Mouse (Mus musculus) CH12.LX (cell line): ENCODE results near the gene Ercc6l2. TPM values are rescaled to one million over a fixed set of nuclear protein-coding genes. Genes with fewer than 3 reads are reported as not detected.

Experiments
- DNase-seq: peaks from one replicate; pipeline ENCODE4 v3.0.0-alpha.2; 2013; ENCODE audit errors: extremely low read depth
- H3K27ac ChIP-seq: 2 replicates; pipeline ENCODE4 v1.5.1; 2012; ENCODE audit warnings: low read depth, mild to moderate bottlenecking, control low read depth, moderate library complexity; ENCODE audit not compliant: insufficient read depth
- H3K27me3 ChIP-seq: replicated peaks from 2 replicates; pipeline ENCODE3; 2012; ENCODE audit warnings: inconsistent platforms
- H3K36me3 ChIP-seq, 2 experiments: replicated peaks in 1 of 2; 2 replicates each; pipeline versions ENCODE3 to v1.6.1; 2012; ENCODE audit warnings: inconsistent platforms in 1 of 2, low read length in 1 of 2, mild to moderate bottlenecking in 1 of 2, mixed read lengths in 1 of 2, moderate library complexity in 1 of 2; ENCODE audit not compliant: control insufficient read depth in 1 of 2, insufficient read depth in 1 of 2
- H3K4me1 ChIP-seq, 2 experiments: 2 replicates each; pipeline ENCODE4 v1.6.1; 2012; ENCODE audit warnings: inconsistent platforms in 1 of 2, moderate library complexity in 1 of 2; ENCODE audit not compliant: insufficient read depth in 2 of 2, control insufficient read depth in 1 of 2
- H3K4me2 ChIP-seq: 2 replicates; pipeline ENCODE4 v1.6.1; 2012; ENCODE audit warnings: low read depth, mild to moderate bottlenecking, control low read depth; ENCODE audit not compliant: poor library complexity, insufficient read depth, severe bottlenecking
- H3K4me3 ChIP-seq, 3 experiments: fragments of 150-350 bp in 1 of 3; sonication (generic) in 1 of 3; replicated peaks in 1 of 3; 2 replicates each; pipeline versions ENCODE3 to v1.5.1; 2011 to 2012; ENCODE audit warnings: low read depth in 2 of 3, low read length in 2 of 3, mild to moderate bottlenecking in 2 of 3, moderate library complexity in 2 of 3, control low read depth in 1 of 3, improper control_type of control experiment in 1 of 3, inconsistent platforms in 1 of 3, mixed read lengths in 1 of 3; ENCODE audit not compliant: poor library complexity in 1 of 3
- H3K79me2 ChIP-seq: replicated peaks from 2 replicates; pipeline ENCODE4 v1.6.1; 2012; ENCODE audit warnings: mild to moderate bottlenecking, moderate library complexity; ENCODE audit not compliant: control insufficient read depth, poor library complexity, insufficient read depth, severe bottlenecking; ENCODE audit errors: extremely low read depth
- H3K9ac ChIP-seq: 2 replicates; pipeline ENCODE4 v1.6.1; 2012; ENCODE audit warnings: low read depth, mild to moderate bottlenecking, control low read depth, moderate library complexity; ENCODE audit not compliant: insufficient read depth
- H3K9me3 ChIP-seq: replicated peaks from 2 replicates; pipeline ENCODE3; 2012; ENCODE audit warnings: low read length, inconsistent platforms, mixed read lengths
- BHLHE40 ChIP-seq: IDR thresholded peaks from 2 replicates; pipeline ENCODE4 v1.6.1; 2011; ENCODE audit warnings: mild to moderate bottlenecking, low read depth, low read length, improper control_type of control experiment
- CHD1 ChIP-seq: IDR thresholded peaks from 2 replicates; pipeline ENCODE4 v1.6.1; 2012; ENCODE audit warnings: low read depth, low read length, improper control_type of control experiment, inconsistent platforms
- CHD2 ChIP-seq: IDR thresholded peaks from 2 replicates; pipeline ENCODE4 v1.6.1; 2011; ENCODE audit warnings: low read length, improper control_type of control experiment
- CTCF ChIP-seq, 2 experiments: IDR thresholded peaks in 1 of 2; conservative IDR thresholded peaks in 1 of 2; 2 replicates each; pipeline ENCODE4 v1.5.1; 2011 to 2012; ENCODE audit warnings: low read depth in 2 of 2, low read length in 2 of 2, improper control_type of control experiment in 1 of 2, inconsistent platforms in 1 of 2, mild to moderate bottlenecking in 1 of 2, moderate library complexity in 1 of 2
- E2F4 ChIP-seq: IDR thresholded peaks from 2 replicates; pipeline ENCODE4 v1.6.1; 2011; ENCODE audit warnings: low read depth, low read length, improper control_type of control experiment; ENCODE audit not compliant: insufficient replicate concordance
- ELF1 ChIP-seq: IDR thresholded peaks from 2 replicates; pipeline ENCODE4 v1.6.1; 2014; ENCODE audit warnings: low read depth, mild to moderate bottlenecking, inconsistent platforms, low read length, improper control_type of control experiment
- EP300 ChIP-seq: IDR thresholded peaks from 2 replicates; pipeline ENCODE4 v1.6.1; 2011; ENCODE audit warnings: low read length, improper control_type of control experiment
- ETS1 ChIP-seq: conservative IDR thresholded peaks from 2 replicates; pipeline ENCODE4 v1.6.1; 2012; ENCODE audit warnings: low read depth, mild to moderate bottlenecking, inconsistent platforms, low read length, improper control_type of control experiment, moderate library complexity
- GABPA ChIP-seq: IDR thresholded peaks from 2 replicates; pipeline ENCODE4 v1.6.1; 2012; ENCODE audit warnings: low read depth, low read length, improper control_type of control experiment, inconsistent platforms; ENCODE audit not compliant: insufficient replicate concordance
- HCFC1 ChIP-seq: IDR thresholded peaks from 2 replicates; pipeline ENCODE4 v1.6.1; 2012; ENCODE audit warnings: low read depth, mild to moderate bottlenecking, inconsistent platforms, low read length, improper control_type of control experiment
- IRF4 ChIP-seq: IDR thresholded peaks from 2 replicates; pipeline ENCODE4 v1.6.1; 2014; ENCODE audit warnings: low read depth, mild to moderate bottlenecking, inconsistent platforms, low read length, improper control_type of control experiment
- JUN ChIP-seq: IDR thresholded peaks from 2 replicates; pipeline ENCODE4 v1.6.1; 2011; ENCODE audit warnings: low read depth, mild to moderate bottlenecking, low read length, improper control_type of control experiment, moderate library complexity; ENCODE audit not compliant: insufficient read depth
- JUND ChIP-seq: conservative IDR thresholded peaks from 2 replicates; pipeline ENCODE4 v1.6.1; 2011; ENCODE audit warnings: low read depth, low read length, improper control_type of control experiment
- KAT2A ChIP-seq: IDR thresholded peaks from 2 replicates; pipeline ENCODE4 v1.6.1; 2012; ENCODE audit warnings: low read length, improper control_type of control experiment, inconsistent platforms; ENCODE audit not compliant: insufficient replicate concordance
- MAFK ChIP-seq: IDR thresholded peaks from 2 replicates; pipeline ENCODE4 v1.6.1; 2011; ENCODE audit warnings: low read length, improper control_type of control experiment; ENCODE audit not compliant: insufficient replicate concordance
- MAX ChIP-seq: IDR thresholded peaks from 2 replicates; pipeline ENCODE4 v1.6.1; 2011; ENCODE audit warnings: low read length, improper control_type of control experiment
- MAZ ChIP-seq: IDR thresholded peaks from 2 replicates; pipeline ENCODE4 v1.6.1; 2012; ENCODE audit warnings: low read depth, mild to moderate bottlenecking, inconsistent platforms, low read length, improper control_type of control experiment, moderate library complexity
- MEF2A ChIP-seq: IDR thresholded peaks from 2 replicates; pipeline ENCODE4 v1.6.1; 2014; ENCODE audit warnings: low read depth, mild to moderate bottlenecking, inconsistent platforms, low read length, improper control_type of control experiment, borderline replicate concordance
- MXI1 ChIP-seq: IDR thresholded peaks from 2 replicates; pipeline ENCODE4 v1.6.1; 2011; ENCODE audit warnings: mild to moderate bottlenecking, low read depth, low read length, improper control_type of control experiment
- MYC ChIP-seq: IDR thresholded peaks from 2 replicates; pipeline ENCODE4 v1.6.1; 2011; ENCODE audit warnings: low read depth, mild to moderate bottlenecking, improper control_type of control experiment, low read length
- NELFE ChIP-seq: IDR thresholded peaks from 2 replicates; pipeline ENCODE4 v1.6.1; 2011; ENCODE audit warnings: low read depth, low read length, improper control_type of control experiment
- NRF1 ChIP-seq: IDR thresholded peaks from 2 replicates; pipeline ENCODE4 v1.6.1; 2014; ENCODE audit warnings: low read depth, mild to moderate bottlenecking, inconsistent platforms, low read length, improper control_type of control experiment, moderate library complexity
- PAX5 ChIP-seq: IDR thresholded peaks from 2 replicates; pipeline ENCODE4 v1.6.1; 2012; ENCODE audit warnings: low read length, inconsistent platforms, mixed read lengths
- POLR2A ChIP-seq: IDR thresholded peaks from 2 replicates; pipeline ENCODE4 v1.6.1; 2011; ENCODE audit warnings: low read depth, mild to moderate bottlenecking, improper control_type of control experiment, low read length
- POLR2AphosphoS2 ChIP-seq: IDR thresholded peaks from 2 replicates; pipeline ENCODE4 v1.6.1; 2011; ENCODE audit warnings: low read depth, low read length, improper control_type of control experiment
- RAD21 ChIP-seq: IDR thresholded peaks from 2 replicates; pipeline ENCODE4 v1.6.1; 2011; ENCODE audit warnings: low read depth, mild to moderate bottlenecking, low read length, improper control_type of control experiment, moderate library complexity
- RCOR1 ChIP-seq: conservative IDR thresholded peaks from 2 replicates; pipeline ENCODE4 v1.6.1; 2012; ENCODE audit warnings: low read depth, mild to moderate bottlenecking, inconsistent platforms, low read length, improper control_type of control experiment
- SIN3A ChIP-seq: IDR thresholded peaks from 2 replicates; pipeline ENCODE4 v1.6.1; 2012; ENCODE audit warnings: low read length, improper control_type of control experiment, inconsistent platforms
- SMC3 ChIP-seq: IDR thresholded peaks from 2 replicates; pipeline ENCODE4 v1.6.1; 2011; ENCODE audit warnings: low read depth, low read length, improper control_type of control experiment
- TBP ChIP-seq: conservative IDR thresholded peaks from 2 replicates; pipeline ENCODE4 v1.6.1; 2011; ENCODE audit warnings: low read depth, low read length, improper control_type of control experiment
- TCF12 ChIP-seq: IDR thresholded peaks from 2 replicates; pipeline ENCODE4 v1.6.1; 2014; ENCODE audit warnings: low read depth, mild to moderate bottlenecking, inconsistent platforms, low read length, improper control_type of control experiment
- UBTF ChIP-seq: IDR thresholded peaks from 2 replicates; pipeline ENCODE4 v1.6.1; 2012; ENCODE audit warnings: low read depth, mild to moderate bottlenecking, inconsistent platforms, low read length, improper control_type of control experiment, moderate library complexity
- USF1 ChIP-seq: IDR thresholded peaks from 2 replicates; pipeline ENCODE4 v1.6.1; 2014; ENCODE audit warnings: low read depth, mild to moderate bottlenecking, inconsistent platforms, low read length, improper control_type of control experiment
- USF2 ChIP-seq: conservative IDR thresholded peaks from 2 replicates; pipeline ENCODE4 v1.6.1; 2011; ENCODE audit warnings: low read depth, low read length, improper control_type of control experiment
- ZC3H11A ChIP-seq: IDR thresholded peaks from 2 replicates; pipeline ENCODE4 v1.6.1; 2012; ENCODE audit warnings: low read depth, mild to moderate bottlenecking, inconsistent platforms, low read length, improper control_type of control experiment
- ZKSCAN1 ChIP-seq: IDR thresholded peaks from 2 replicates; pipeline ENCODE4 v1.6.1; 2012; ENCODE audit warnings: low read depth, inconsistent platforms, low read length, improper control_type of control experiment, borderline replicate concordance
- ZMIZ1 ChIP-seq: IDR thresholded peaks from 2 replicates; pipeline ENCODE4 v1.6.1; 2012; ENCODE audit warnings: low read depth, mild to moderate bottlenecking, inconsistent platforms, low read length, improper control_type of control experiment
- ZNF384 ChIP-seq: IDR thresholded peaks from 2 replicates; pipeline ENCODE4 v1.6.1; 2012; ENCODE audit warnings: low read depth, low read length, improper control_type of control experiment, inconsistent platforms
- dilution Hi-C: fragments of 300-500 bp; cut with MboI; formaldehyde crosslinking; loops from 2 replicates; pipeline ENCODE4 v1.14.3; 2020; ENCODE audit warnings: low sequenced_read_pairs; ENCODE audit not compliant: extremely low pct_unique_long_range_greater_than_20kb, extremely low pct_ligation_motif_present
- in situ Hi-C: fragments of 300-500 bp; cut with MboI; formaldehyde crosslinking; loops from 3 replicates; pipeline ENCODE4 v1.14.3; 2019; ENCODE audit warnings: low sequenced_read_pairs, low pct_ligation_motif_present, low pct_unique_long_range_greater_than_20kb, mixed read lengths
- polyA plus RNA-seq: library from polyadenylated mRNA; unstranded; fragments of >175 nt; gene quantifications from 2 replicates; pipeline ENCODE4 v1.2.1, GENCODE M21; 2012; ENCODE audit warnings: low read depth; ENCODE audit not compliant: insufficient read length
- total RNA-seq, 2 experiments: library from RNA; depleted of rRNA; stranded (reverse); fragments of 300-350 nt in 1 of 2; fragments of >200 nt in 1 of 2; gene quantifications; 2 replicates each; pipeline ENCODE4 v1.2.3; 2012 to 2014

The Ercc6l2 gene
- total and polyA plus RNA-seq, 3 experiments, result 44.3 to 97.0 (median 62.5) TPM

DNA sequence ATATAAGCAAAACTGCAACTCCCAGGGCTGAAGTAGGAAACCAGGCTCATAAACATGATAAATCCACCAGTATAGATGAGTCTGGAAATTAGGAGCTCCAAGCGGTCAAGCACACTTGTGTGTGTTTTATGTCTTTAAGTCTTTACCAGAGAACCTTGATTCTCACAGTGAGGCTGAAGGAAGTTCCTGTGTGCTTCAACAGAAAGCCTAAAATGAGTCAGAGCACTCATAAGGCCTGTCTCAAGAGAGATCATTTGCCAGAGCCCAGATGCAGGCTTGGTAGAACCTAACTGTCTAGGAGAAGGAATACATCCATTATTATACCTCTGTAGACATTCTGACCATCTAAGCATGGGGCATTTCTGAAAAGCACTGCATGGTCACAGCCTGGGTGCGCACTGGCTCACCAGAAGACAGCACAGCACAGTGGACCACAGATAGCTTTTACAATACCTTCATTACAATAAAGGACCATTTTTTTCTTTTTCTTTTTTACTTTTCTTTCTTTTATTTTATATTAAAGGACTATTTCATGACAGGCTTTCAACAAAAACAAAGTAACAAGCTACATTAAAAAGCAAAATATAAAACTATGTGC is 22.7 kb upstream of the Ercc6l2 start:
- DNase-seq, result peak; percentile 84
- H3K9ac ChIP-seq, result peak overlapping the region; percentile 59
- H3K4me2 ChIP-seq, result peak overlapping the region; percentile 98
- peaks cover 8% of the 10 kb centered on the region for H3K79me2 ChIP-seq
- no peaks in the 10 kb centered on the region for H3K27me3 ChIP-seq
- peak; percentile 83 for TF ChIP-seq BHLHE40
- TF ChIP-seq POLR2A, result peak; percentile 58
- TF ChIP-seq JUND, result peak; percentile 97
- peak; percentile 72; the same call in 1 of the 2 replicates for TF ChIP-seq E2F4
- peak; percentile 35 for TF ChIP-seq HCFC1
- 0 out of 2 replicates have a peak, but pooled peaks have one; percentile 9 for TF ChIP-seq NRF1
- TF ChIP-seq USF1, result no peak
- peak; percentile 41; the same call in 1 of the 2 replicates for TF ChIP-seq MAX
- TF ChIP-seq NELFE, result peak; percentile 69
- TF ChIP-seq RCOR1, result peak; percentile 97
- TF ChIP-seq ETS1, result peak; percentile 92
- peak; percentile 79 for TF ChIP-seq TBP
- TF ChIP-seq TCF12, result peak; percentile 94
- TF ChIP-seq IRF4, result peak; percentile 99
- TF ChIP-seq PAX5, result no peak
- TF ChIP-seq MYC, result peak; percentile 89
- TF ChIP-seq MXI1, result 0 out of 2 replicates have a peak, but pooled peaks have one; percentile 35
- peak; percentile 43; the same call in 1 of the 2 replicates for TF ChIP-seq ZNF384
- TF ChIP-seq CHD2, result peak; percentile 88
- peak; percentile 96 for TF ChIP-seq MEF2A
- TF ChIP-seq POLR2AphosphoS2, result peak; percentile 76; the same call in 1 of the 2 replicates
- TF ChIP-seq GABPA, result no peak
- peak; percentile 74 for TF ChIP-seq MAFK
- TF ChIP-seq SIN3A, result peak; percentile 84
- no peak; the same call in 1 of the 2 replicates for TF ChIP-seq CHD1
- TF ChIP-seq ZMIZ1, result peak; percentile 93
- no peak for TF ChIP-seq USF2
- TF ChIP-seq ZKSCAN1, result no peak
- peak; percentile 9 for TF ChIP-seq RAD21
- TF ChIP-seq ZC3H11A, result no peak
- no peak for TF ChIP-seq UBTF
- TF ChIP-seq KAT2A, result 0 out of 2 replicates have a peak, but pooled peaks have one; percentile 71
- peak; percentile 77; the same call in 1 of the 2 replicates for TF ChIP-seq MAZ
- no peak for TF ChIP-seq CTCF (conservative IDR thresholded peaks at IDR 0.05 in 1 of 2, IDR thresholded peaks at IDR 0.05 in 1 of 2; ENCODE audit: low read depth in 2 of 2, low read length in 2 of 2)
- peak; percentile 7; the same call in 1 of the 2 replicates for TF ChIP-seq SMC3
- TF ChIP-seq JUN, result peak; percentile 96
- TF ChIP-seq EP300, result peak; percentile 99
- TF ChIP-seq ELF1, result peak; percentile 30; the same call in 1 of the 2 replicates
- dilution Hi-C loops (no loop called here), in situ Hi-C loops (loop anchor here (10.0 kb wide), 1 partner anchor 88 kb away; no protein-coding TSS in a partner anchor)
- H3K36me3 ChIP-seq, result no peaks in the 10 kb centered on the region
- peak overlapping the region in 1 of 3 experiments; percentile 2 for H3K4me3 ChIP-seq
- H3K27ac ChIP-seq, result peak overlapping the region; percentile 99
- H3K4me1 ChIP-seq, result peaks cover 4 to 33% of the 10 kb centered on the region in 2 experiments; a peak in 3 of 4 replicates
- H3K9me3 ChIP-seq, result no peaks in the 10 kb centered on the region
